Mouse (Mus musculus) stomach, embryonic 14.5 days (tissue): Measurements from ENCODE around the gene Ppp1r1b. TPM values are rescaled to one million over a fixed set of nuclear protein-coding genes. Genes with fewer than 3 reads are reported as not detected.

Experiments used
- ATAC-seq: fragments of 200-750 bp; cut with Nextera tagmentation; 2 replicates; pipeline ENCODE4 v1.8.0; 2017; ENCODE audit warnings: low read depth, moderate TSS enrichment; ENCODE audit not compliant: insufficient number of reproducible peaks, insufficient read depth, low FRiP score
- H3K27ac ChIP-seq: fragments of 300-500 bp; sonication (generic); 2 replicates; pipeline ENCODE4 v1.5.1; 2014; ENCODE audit warnings: mild to moderate bottlenecking, low read length, moderate library complexity, mixed read lengths
- H3K27me3 ChIP-seq: fragments of 300-500 bp; sonication (generic); 2 replicates; pipeline ENCODE4 v1.6.1; 2014; ENCODE audit warnings: low read length, control low read depth, mixed read lengths; ENCODE audit not compliant: control insufficient read depth, insufficient read depth
- H3K36me3 ChIP-seq: fragments of 300-500 bp; sonication (generic); 2 replicates; pipeline ENCODE4 v1.6.1; 2014; ENCODE audit warnings: mild to moderate bottlenecking, control low read depth, low read length, moderate library complexity, mixed read lengths; ENCODE audit not compliant: control insufficient read depth, insufficient read depth
- H3K4me1 ChIP-seq: fragments of 300-500 bp; sonication (generic); 2 replicates; pipeline ENCODE4 v1.6.1; 2014; ENCODE audit warnings: low read length, control low read depth, mixed read lengths; ENCODE audit not compliant: control insufficient read depth, insufficient read depth
- H3K4me2 ChIP-seq: fragments of 300-500 bp; sonication (generic); replicated peaks from 2 replicates; pipeline ENCODE4 v1.6.1; 2014; ENCODE audit warnings: low read depth, low read length, control low read depth
- H3K4me3 ChIP-seq: fragments of 300-500 bp; sonication (generic); 2 replicates; pipeline ENCODE4 v1.5.1; 2014; ENCODE audit warnings: low read depth, low read length, control low read depth
- H3K9ac ChIP-seq: fragments of 300-500 bp; sonication (generic); replicated peaks from 2 replicates; pipeline ENCODE4 v1.6.1; 2014; ENCODE audit warnings: low read depth, mild to moderate bottlenecking, control low read depth, low read length, moderate library complexity, mixed read lengths
- H3K9me3 ChIP-seq: fragments of 300-500 bp; sonication (generic); 2 replicates; pipeline ENCODE4 v1.6.1; 2016; ENCODE audit warnings: low read depth, low read length, control low read depth; ENCODE audit not compliant: control insufficient read depth
- WGBS: fragments of 180-500 bp; shearing (Covaris S2); extraction: QIAGEN DNeasy Blood & Tissue Kit; methylation state at CpG from one replicate; pipeline ENCODE4 v1.1.7; 2014; 5-methylcytosine and 5-hydroxymethylcytosine counted together
- polyA plus RNA-seq: library from polyadenylated mRNA; unstranded; fragments of >200 nt; fragmentation: Nextera tagmentation; extraction: Ambion mirVana; gene quantifications from 2 replicates; pipeline ENCODE4 v1.2.1, GENCODE M21; 2014

Gene Ppp1r1b
- polyA plus RNA-seq, 1 experiment from 2014 or later: 8.7 TPM

GRCm38 (mm10) chr11:98370588-98370987 lies 22.4 kb downstream of the Ppp1r1b start:
- H3K9me3 ChIP-seq: no peaks in the 10 kb centered on the region
- H3K4me3 ChIP-seq: no peak overlapping the region
- H3K36me3 ChIP-seq: peaks cover 12% of the 10 kb centered on the region
- H3K9ac ChIP-seq: no peak overlapping the region
- H3K4me1 ChIP-seq: 0 out of 2 replicates have a peak, but pooled peaks cover 4% of the 10 kb centered on the region
- WGBS: 87% methylated on average over 2 of the region's 2 CpGs
- ATAC-seq: no peak
- no peak overlapping the region for H3K27ac ChIP-seq
- no peak overlapping the region for H3K4me2 ChIP-seq
- H3K27me3 ChIP-seq: no peaks in the 10 kb centered on the region

- Histone ChIP-seq H3K4me1 (0 out of 2 replicates have a peak, but pooled peaks cover 4% of the 10 kb centered on the region), H3K27me3 (no peaks in the 10 kb centered on the region), H3K9ac (no peak overlapping the region), H3K9me3 (no peaks in the 10 kb centered on the region), H3K27ac (no peak overlapping the region), H3K4me3 (no peak overlapping the region), H3K36me3 (peaks cover 19% of the 10 kb centered on the region), H3K4me2 (no peak overlapping the region)
- ATAC-seq: peak; percentile 73; the same call in 1 of the 2 replicates
- 61% methylated on average over 7 of the region's 10 CpGs for WGBS
Measured at GRCm38 (mm10) chr11:98371556-98372240, 23.5 kb downstream of the Ppp1r1b start.

- Histone ChIP-seq H3K9ac (no peak overlapping the region), H3K36me3 (peaks cover 24% of the 10 kb centered on the region), H3K4me2 (no peak overlapping the region), H3K9me3 (no peaks in the 10 kb centered on the region), H3K4me3 (no peak overlapping the region), H3K27ac (no peak overlapping the region), H3K27me3 (no peaks in the 10 kb centered on the region), H3K4me1 (0 out of 2 replicates have a peak, but pooled peaks cover 4% of the 10 kb centered on the region)
- WGBS: 11% methylated on average over 2 of the region's 2 CpGs
- no peak for ATAC-seq
Measured at GRCm38 (mm10) chr11:98372406-98372805, 24.2 kb downstream of the Ppp1r1b start.

- no peak for ATAC-seq
- Histone ChIP-seq H3K27ac (no peak overlapping the region), H3K36me3 (peaks cover 32% of the 10 kb centered on the region), H3K4me2 (no peak overlapping the region), H3K4me3 (no peak overlapping the region), H3K9me3 (no peaks in the 10 kb centered on the region), H3K27me3 (no peaks in the 10 kb centered on the region), H3K4me1 (0 out of 2 replicates have a peak, but pooled peaks cover 4% of the 10 kb centered on the region), H3K9ac (no peak overlapping the region)
- WGBS: 81% methylated on average over 6 of the region's 6 CpGs
Measured at GRCm38 (mm10) chr11:98373244-98373643, 25.0 kb downstream of the Ppp1r1b start.

GRCm38 (mm10) chr11:98374266-98374665 lies 26.1 kb downstream of the Ppp1r1b start:
- peaks cover 41% of the 10 kb centered on the region for H3K36me3 ChIP-seq
- H3K27me3 ChIP-seq: no peaks in the 10 kb centered on the region
- WGBS: 84% methylated on average over 8 of the region's 8 CpGs
- no peak for ATAC-seq
- no peak overlapping the region for H3K4me3 ChIP-seq
- no peak overlapping the region for H3K9ac ChIP-seq
- H3K27ac ChIP-seq: no peak overlapping the region
- no peaks in the 10 kb centered on the region for H3K9me3 ChIP-seq
- no peak overlapping the region for H3K4me2 ChIP-seq
- H3K4me1 ChIP-seq: 0 out of 2 replicates have a peak, but pooled peaks cover 4% of the 10 kb centered on the region

- no peak overlapping the region for H3K27ac ChIP-seq
- ATAC-seq: no peak
- H3K4me2 ChIP-seq: no peak overlapping the region
- no peaks in the 10 kb centered on the region for H3K9me3 ChIP-seq
- H3K4me1 ChIP-seq: 0 out of 2 replicates have a peak, but pooled peaks cover 4% of the 10 kb centered on the region
- peaks cover 57% of the 10 kb centered on the region for H3K36me3 ChIP-seq
- no peak overlapping the region for H3K9ac ChIP-seq
- no peaks in the 10 kb centered on the region for H3K27me3 ChIP-seq
- WGBS: 80% methylated on average over 5 of the region's 5 CpGs
- H3K4me3 ChIP-seq: no peak overlapping the region
Measured at GRCm38 (mm10) chr11:98376756-98377155, 28.6 kb downstream of the Ppp1r1b start.

- no peaks in the 10 kb centered on the region for H3K9me3 ChIP-seq
- WGBS: 83% methylated on average over 11 of the region's 11 CpGs
- no peak overlapping the region for H3K4me3 ChIP-seq
- no peak for ATAC-seq
- H3K27me3 ChIP-seq: no peaks in the 10 kb centered on the region
- H3K9ac ChIP-seq: no peak overlapping the region
- peaks cover 56% of the 10 kb centered on the region for H3K36me3 ChIP-seq
- H3K4me2 ChIP-seq: no peak overlapping the region
- H3K27ac ChIP-seq: no peak overlapping the region
- H3K4me1 ChIP-seq: no peaks in the 10 kb centered on the region
Measured at GRCm38 (mm10) chr11:98377787-98378186, 29.6 kb downstream of the Ppp1r1b start.

- ATAC-seq: no peak
Measured at GRCm38 (mm10) chr11:98379379-98379778, 31.2 kb downstream of the Ppp1r1b start.

More at GRCm38 (mm10) chr11:98379379-98379778, 31.2 kb downstream of the Ppp1r1b start:
- no peaks in the 10 kb centered on the region for H3K9me3 ChIP-seq
- H3K27me3 ChIP-seq: no peaks in the 10 kb centered on the region
- 87% methylated on average over 7 of the region's 7 CpGs for WGBS
- H3K9ac ChIP-seq: no peak overlapping the region
- H3K36me3 ChIP-seq: peaks cover 54% of the 10 kb centered on the region
- H3K4me3 ChIP-seq: no peak overlapping the region
- H3K4me2 ChIP-seq: no peak overlapping the region
- H3K4me1 ChIP-seq: no peaks in the 10 kb centered on the region
- no peak overlapping the region for H3K27ac ChIP-seq
